Mouse (Mus musculus) liver, adult 2 months (tissue): ENCODE results near the gene Gtf2h4.
A peak's percentile ranks its signal among the peaks of the same experiment; 100 is the strongest.

ENCODE experiments used
- CTCF ChIP-seq: fragments of 200-500 bp; IDR thresholded peaks from 2 replicates; pipeline ENCODE4 v1.5.1; 2011; ENCODE audit warnings: low read depth, low read length, control low read depth
- POLR2A ChIP-seq: fragments of 200-500 bp; IDR thresholded peaks from 2 replicates; pipeline ENCODE4 v1.6.1; 2011; ENCODE audit warnings: low read length, control low read depth; ENCODE audit not compliant: insufficient read depth; ENCODE audit errors: extremely low read depth

DNA sequence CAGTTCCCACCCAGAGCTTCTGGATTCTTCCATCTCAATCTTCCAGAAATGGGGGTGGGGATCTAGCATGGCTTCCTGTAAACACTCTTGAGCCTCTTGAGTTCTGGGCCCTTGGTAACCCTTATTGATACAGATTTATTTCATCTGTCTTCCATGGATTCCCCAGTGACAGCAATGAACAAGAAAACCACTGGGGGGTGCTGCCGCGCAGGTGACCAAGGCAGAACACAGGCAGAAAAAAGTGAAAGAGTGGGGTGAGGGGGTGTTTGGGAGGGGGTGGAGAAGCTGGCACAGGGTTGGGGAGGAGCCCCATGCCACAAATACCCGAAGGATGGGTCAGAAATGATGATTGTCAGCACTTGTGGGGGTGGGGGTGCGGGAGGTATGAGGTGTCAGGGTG lies 32.3 kb upstream of the Gtf2h4 start:
- TF ChIP-seq CTCF (peak; percentile 72), POLR2A (no peak)
